Mouse (Mus musculus) forebrain, embryonic 10.5 days (tissue): Measurements from ENCODE around the gene Kdelr1. TPM values are rescaled to one million over a fixed set of nuclear protein-coding genes. Genes with fewer than 3 reads are reported as not detected.

Experiments
- DNase-seq: peaks from one replicate; pipeline ENCODE4 v3.0.0-alpha.2; 2017; ENCODE audit warnings: low spot score; ENCODE audit errors: extremely low spot score
- H3K27ac ChIP-seq: fragments of 300-500 bp; sonication (generic); 2 replicates; pipeline ENCODE4 v1.5.1; 2016; ENCODE audit warnings: mild to moderate bottlenecking
- H3K27me3 ChIP-seq: fragments of 300-500 bp; sonication (generic); 2 replicates; pipeline ENCODE4 v1.6.1; 2016; ENCODE audit warnings: mild to moderate bottlenecking; ENCODE audit not compliant: poor library complexity, severe bottlenecking
- H3K36me3 ChIP-seq: fragments of 300-500 bp; sonication (generic); replicated peaks from 2 replicates; pipeline ENCODE4 v1.6.1; 2016; ENCODE audit warnings: mild to moderate bottlenecking, moderate library complexity
- H3K4me1 ChIP-seq: fragments of 300-500 bp; sonication (generic); 2 replicates; pipeline ENCODE4 v1.6.1; 2016
- H3K4me3 ChIP-seq: fragments of 300-500 bp; sonication (generic); 2 replicates; pipeline ENCODE4 v1.5.1; 2016; ENCODE audit warnings: mild to moderate bottlenecking, moderate library complexity
- H3K9me3 ChIP-seq: fragments of 300-500 bp; sonication (generic); 2 replicates; pipeline ENCODE4 v1.6.1; 2016; ENCODE audit warnings: mild to moderate bottlenecking, moderate library complexity
- WGBS: fragments of 180-500 bp; shearing (Covaris S2); methylation state at CpG from one replicate; pipeline ENCODE4 v1.1.7; 2016; 5-methylcytosine and 5-hydroxymethylcytosine counted together
- polyA plus RNA-seq: library from polyadenylated mRNA; unstranded; fragments of >200 nt; fragmentation: Nextera tagmentation; extraction: Ambion mirVana; gene quantifications from 2 replicates; pipeline ENCODE4 v1.2.1, GENCODE M21; 2016

The Kdelr1 gene
- 34.1 and 37.0 TPM in 2 replicates for polyA plus RNA-seq

- peaks cover 48% of the 10 kb centered on the region for H3K27me3 ChIP-seq
- H3K4me1 ChIP-seq: peaks cover 54% of the 10 kb centered on the region
- H3K36me3 ChIP-seq: peaks cover 38% of the 10 kb centered on the region
- peak within 1 kb of the TSS; percentile 88 for H3K4me3 ChIP-seq
- H3K9me3 ChIP-seq: no peaks in the 10 kb centered on the region
- under 1% methylated on average over 18 of the region's 18 CpGs for WGBS
- H3K27ac ChIP-seq: peak within 1 kb of the TSS; percentile 95
- peak; percentile 88 for DNase-seq
These were observed at the start of gene Kdelr1 for GRCm38 (mm10) chr7:45872624-45873023. Gene Kdelr1 (plus strand): TSS chr7:45872772.

GRCm38 (mm10) chr7:45824598-45824997 is 48.0 kb upstream of the Kdelr1 start, which contains the start of gene Kcnj14:
Gene Kcnj14 (minus strand): TSS chr7:45824782.
- 76% methylated on average over 7 of the region's 7 CpGs for WGBS
- no peak for DNase-seq
- Histone ChIP-seq H3K27me3 (peaks cover 13% of the 10 kb centered on the region), H3K36me3 (peaks cover 85% of the 10 kb centered on the region), H3K4me3 (no peak within 1 kb of the TSS), H3K27ac (no peak within 1 kb of the TSS), H3K4me1 (peaks cover 13% of the 10 kb centered on the region), H3K9me3 (no peaks in the 10 kb centered on the region; the same call in 1 of the 2 replicates)

- peaks cover 82% of the 10 kb centered on the region for H3K36me3 ChIP-seq
- H3K27me3 ChIP-seq: peaks cover 8% of the 10 kb centered on the region
- peaks cover 25% of the 10 kb centered on the region for H3K4me1 ChIP-seq
- H3K27ac ChIP-seq: no peak overlapping the region
- no peak for DNase-seq
- H3K9me3 ChIP-seq: no peaks in the 10 kb centered on the region
- WGBS: 91% methylated on average over 7 of the region's 7 CpGs
- no peak overlapping the region for H3K4me3 ChIP-seq
These were observed 45.9 kb upstream of the Kdelr1 start for GRCm38 (mm10) chr7:45826631-45827030.

GRCm38 (mm10) chr7:45830427-45831127 is 42.0 kb upstream of the Kdelr1 start, which contains the start of gene Grwd1:
Gene Grwd1 (minus strand): TSS chr7:45830944.
- Histone ChIP-seq H3K9me3 (no peaks in the 10 kb centered on the region), H3K4me3 (peak within 1 kb of the TSS; percentile 98), H3K27ac (peak within 1 kb of the TSS; percentile 88), H3K27me3 (peaks cover 47% of the 10 kb centered on the region), H3K36me3 (peaks cover 44% of the 10 kb centered on the region), H3K4me1 (peaks cover 46% of the 10 kb centered on the region)
- WGBS: under 1% methylated on average over 35 of the region's 35 CpGs
- DNase-seq: peak; percentile 90

GRCm38 (mm10) chr7:45831128-45831525 is 41.4 kb upstream of the Kdelr1 start:
- Histone ChIP-seq H3K27ac (peak overlapping the region; percentile 88), H3K27me3 (peaks cover 53% of the 10 kb centered on the region)
- 23% methylated on average over 5 of the region's 5 CpGs for WGBS

GRCm38 (mm10) chr7:45832428-45832827 is 40.1 kb upstream of the Kdelr1 start:
- WGBS: 9% methylated on average over 30 of the region's 30 CpGs
- no peak for DNase-seq
- Histone ChIP-seq H3K9me3 (no peaks in the 10 kb centered on the region), H3K27ac (no peak overlapping the region), H3K27me3 (peaks cover 66% of the 10 kb centered on the region), H3K4me3 (peak overlapping the region; percentile 45), H3K36me3 (peaks cover 26% of the 10 kb centered on the region), H3K4me1 (peaks cover 46% of the 10 kb centered on the region)

More at GRCm38 (mm10) chr7:45831128-45831525, 41.4 kb upstream of the Kdelr1 start:
- peak overlapping the region; percentile 98 for H3K4me3 ChIP-seq
- peaks cover 46% of the 10 kb centered on the region for H3K4me1 ChIP-seq
- no peaks in the 10 kb centered on the region for H3K9me3 ChIP-seq
- no peak for DNase-seq
- H3K36me3 ChIP-seq: peaks cover 39% of the 10 kb centered on the region

- Histone ChIP-seq H3K4me3 (peak overlapping the region; percentile 45), H3K36me3 (peaks cover 17% of the 10 kb centered on the region), H3K27me3 (peaks cover 71% of the 10 kb centered on the region), H3K9me3 (no peaks in the 10 kb centered on the region), H3K27ac (peak overlapping the region; percentile 20; the same call in 1 of the 2 replicates), H3K4me1 (peaks cover 46% of the 10 kb centered on the region)
- DNase-seq: no peak
- WGBS: 2% methylated on average over 86 of the region's 86 CpGs
These were observed 39.3 kb upstream of the Kdelr1 start for GRCm38 (mm10) chr7:45833148-45833790.

GRCm38 (mm10) chr7:45833924-45834323 is 38.6 kb upstream of the Kdelr1 start:
- WGBS: 4% methylated on average over 27 of the region's 31 CpGs

GRCm38 (mm10) chr7:45842950-45843744 is 29.4 kb upstream of the Kdelr1 start:
- H3K4me3 ChIP-seq: no peak overlapping the region
- no peak for DNase-seq
- H3K27me3 ChIP-seq: peaks cover 33% of the 10 kb centered on the region
- peaks cover 3% of the 10 kb centered on the region; the same call in 1 of the 2 replicates for H3K4me1 ChIP-seq
- H3K36me3 ChIP-seq: no peaks in the 10 kb centered on the region
- 88% methylated on average over 10 of the region's 10 CpGs for WGBS
- no peak overlapping the region for H3K27ac ChIP-seq
- H3K9me3 ChIP-seq: peaks cover 3% of the 10 kb centered on the region; the same call in 1 of the 2 replicates

More at GRCm38 (mm10) chr7:45833924-45834323, 38.6 kb upstream of the Kdelr1 start:
- H3K4me1 ChIP-seq: peaks cover 44% of the 10 kb centered on the region
- H3K4me3 ChIP-seq: peak overlapping the region; percentile 45
- no peak for DNase-seq
- H3K9me3 ChIP-seq: no peaks in the 10 kb centered on the region
- peaks cover 71% of the 10 kb centered on the region for H3K27me3 ChIP-seq
- peaks cover 11% of the 10 kb centered on the region for H3K36me3 ChIP-seq
- H3K27ac ChIP-seq: no peak overlapping the region; the same call in 1 of the 2 replicates

- peak overlapping the region; percentile 9; the same call in 1 of the 2 replicates for H3K27ac ChIP-seq
- WGBS: 9% methylated on average over 6 of the region's 6 CpGs
- peaks cover 11% of the 10 kb centered on the region for H3K4me1 ChIP-seq
- no peaks in the 10 kb centered on the region for H3K9me3 ChIP-seq
- no peaks in the 10 kb centered on the region for H3K36me3 ChIP-seq
- DNase-seq: no peak
- peak overlapping the region; percentile 4; the same call in 1 of the 2 replicates for H3K4me3 ChIP-seq
- peaks cover 27% of the 10 kb centered on the region for H3K27me3 ChIP-seq
These were observed 24.0 kb upstream of the Kdelr1 start for GRCm38 (mm10) chr7:45848447-45849027.

- peaks cover 42% of the 10 kb centered on the region for H3K27me3 ChIP-seq
- peaks cover 11% of the 10 kb centered on the region for H3K4me1 ChIP-seq
- H3K36me3 ChIP-seq: no peaks in the 10 kb centered on the region
- no peaks in the 10 kb centered on the region for H3K9me3 ChIP-seq
- no peak overlapping the region for H3K27ac ChIP-seq
- H3K4me3 ChIP-seq: no peak overlapping the region
- DNase-seq: no peak
- 76% methylated on average over 3 of the region's 3 CpGs for WGBS
These were observed 21.9 kb upstream of the Kdelr1 start for GRCm38 (mm10) chr7:45850661-45851060.

- H3K27ac ChIP-seq: no peak overlapping the region
- peaks cover 60% of the 10 kb centered on the region for H3K27me3 ChIP-seq
- 85% methylated on average over 12 of the region's 12 CpGs for WGBS
- H3K4me1 ChIP-seq: peaks cover 24% of the 10 kb centered on the region
- no peak overlapping the region for H3K4me3 ChIP-seq
- H3K9me3 ChIP-seq: no peaks in the 10 kb centered on the region
- no peak for DNase-seq
- H3K36me3 ChIP-seq: no peaks in the 10 kb centered on the region
These were observed 19.5 kb upstream of the Kdelr1 start for GRCm38 (mm10) chr7:45853089-45853488.
